Mouse (Mus musculus) CD4-positive, CD25-positive, alpha-beta regulatory T cell, adult 4 months (primary cell): ENCODE data around the gene Ptprj. TPM values are rescaled to one million over a fixed set of nuclear protein-coding genes. Genes with fewer than 3 reads are reported as not detected.
"Not testable (repeated sequence)": the region's sequence is repeated elsewhere in the genome, so short reads cannot be mapped to it uniquely, and the experiment has no call there.

Source experiments
- ATAC-seq: one replicate; pipeline ENCODE4 v1.8.0; 2017
- polyA plus RNA-seq, 2 experiments: library from polyadenylated mRNA; unstranded; fragments of 100-300 nt; shearing (Covaris generic); gene quantifications; one replicate each; pipeline ENCODE4 v1.2.1; 2017

Ptprj gene
- polyA plus RNA-seq, 2 experiments from 2014 or later, result 5.2 to 7.0 TPM

DNA sequence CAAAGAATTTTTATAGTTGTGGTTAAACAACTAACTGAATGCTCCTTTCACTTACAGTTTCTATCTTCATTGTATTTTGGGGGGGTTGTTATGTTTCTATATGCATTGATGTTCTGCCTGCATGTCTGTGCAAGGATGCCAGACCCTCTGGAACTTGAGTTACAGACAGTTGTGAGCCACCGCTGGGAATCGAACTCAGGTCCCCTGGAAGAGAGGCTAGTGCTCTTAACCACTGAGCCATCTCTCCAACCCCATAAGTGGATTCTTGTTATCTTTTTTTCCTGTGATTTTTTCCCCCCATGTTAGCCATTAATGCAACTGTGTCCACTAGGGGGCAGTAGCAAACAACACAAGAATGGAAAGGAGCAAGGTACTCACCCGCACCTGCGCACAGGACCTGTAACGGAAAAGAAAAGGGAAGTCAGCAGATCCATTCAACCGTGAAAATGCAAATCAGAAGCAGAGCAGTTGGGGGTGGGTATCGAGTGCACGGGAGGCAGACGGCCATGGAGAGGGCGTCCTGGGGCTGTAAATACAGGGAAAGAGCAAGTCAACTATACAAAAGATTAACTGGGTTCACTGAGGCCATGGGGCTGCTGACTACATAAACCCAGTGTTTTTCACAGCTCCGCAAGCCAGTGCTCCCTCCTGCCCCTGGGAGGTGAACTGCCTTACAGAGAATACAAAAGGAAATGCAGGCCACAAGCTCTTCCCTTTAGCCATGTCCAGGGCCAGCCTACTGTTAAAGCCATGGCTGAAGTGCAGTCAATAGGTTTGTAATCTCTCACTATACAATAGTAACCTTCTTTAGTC lies 105.6 kb downstream of the Ptprj start:
- ATAC-seq, result peak; percentile 97

DNA sequence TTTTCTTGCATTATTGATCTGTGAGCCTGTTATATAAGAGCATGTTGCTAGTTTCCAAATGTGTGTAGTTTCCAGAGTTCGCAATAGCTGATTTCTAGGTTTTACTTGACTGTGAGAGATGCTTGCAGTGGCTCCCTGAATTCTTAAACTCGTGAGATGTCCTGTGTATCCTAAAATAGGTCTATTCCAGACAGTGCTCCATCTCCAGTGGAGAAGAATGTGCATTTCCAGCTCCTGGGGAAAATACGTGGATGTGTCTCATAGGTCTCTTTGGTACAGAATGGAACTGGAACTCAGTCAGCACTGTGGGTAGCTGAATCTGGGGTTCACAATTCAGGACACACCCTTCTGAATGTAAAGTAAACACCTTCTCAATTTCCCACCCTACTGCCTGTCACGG lies 107.7 kb downstream of the Ptprj start:
- ATAC-seq, result no peak

DNA sequence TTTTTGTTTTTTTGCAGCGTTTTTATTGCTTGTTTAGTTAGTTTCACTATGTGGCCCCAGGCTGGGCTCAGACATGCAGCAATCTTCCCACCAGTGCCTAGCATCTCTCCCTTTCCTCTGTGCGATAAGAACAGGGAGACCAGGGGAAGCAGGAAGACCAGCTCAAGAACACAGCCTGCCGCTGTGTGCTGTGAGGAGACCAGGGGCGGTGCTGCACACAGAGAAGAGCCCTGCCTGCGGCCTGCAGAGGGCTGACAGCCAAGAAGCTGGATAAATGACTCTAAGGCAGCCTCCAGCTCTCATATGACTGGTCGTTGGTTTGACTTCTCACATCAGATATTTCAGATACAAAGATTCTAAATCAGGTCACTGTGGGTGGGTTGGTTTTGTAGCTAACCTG lies 110.3 kb downstream of the Ptprj start:
- ATAC-seq, result no peak

DNA sequence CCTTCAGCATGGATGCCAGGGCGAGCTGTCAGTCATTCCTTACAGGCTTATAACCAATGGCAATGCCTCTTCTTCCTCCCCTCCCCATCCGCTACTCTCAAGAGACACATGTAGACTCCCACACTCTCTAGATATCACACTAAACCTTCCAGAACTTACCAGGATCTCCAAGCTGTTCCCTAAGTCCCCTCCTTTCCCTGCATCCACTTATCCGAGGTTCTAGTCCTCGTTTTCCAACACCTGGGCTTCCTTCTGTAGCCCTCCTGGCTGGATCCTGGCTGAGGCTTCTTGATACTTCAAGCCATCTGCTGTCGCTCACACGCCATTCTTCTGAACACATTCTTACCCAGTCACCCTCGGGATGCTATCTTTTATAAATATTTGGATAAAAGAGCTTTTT lies 114.0 kb downstream of the Ptprj start:
- ATAC-seq, result no peak

DNA sequence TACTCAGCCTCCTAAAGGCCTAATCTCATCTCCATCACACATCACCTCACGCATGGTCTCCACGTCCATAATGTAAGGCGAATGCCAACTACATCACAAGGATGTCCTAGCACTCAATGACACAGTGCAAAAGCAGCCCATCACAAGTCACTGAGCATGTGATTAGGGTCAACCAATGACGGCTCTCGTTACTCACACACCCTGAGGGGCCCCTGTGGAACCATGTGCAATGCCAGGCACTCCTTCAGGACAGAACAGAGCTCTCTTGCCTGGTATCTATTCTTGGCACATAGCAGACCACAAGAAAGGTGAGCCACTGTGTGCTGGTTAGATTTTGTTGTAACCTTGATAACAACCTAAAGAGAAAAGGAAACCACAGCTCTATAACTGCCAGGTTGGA lies 116.7 kb downstream of the Ptprj start:
- no peak for ATAC-seq

DNA sequence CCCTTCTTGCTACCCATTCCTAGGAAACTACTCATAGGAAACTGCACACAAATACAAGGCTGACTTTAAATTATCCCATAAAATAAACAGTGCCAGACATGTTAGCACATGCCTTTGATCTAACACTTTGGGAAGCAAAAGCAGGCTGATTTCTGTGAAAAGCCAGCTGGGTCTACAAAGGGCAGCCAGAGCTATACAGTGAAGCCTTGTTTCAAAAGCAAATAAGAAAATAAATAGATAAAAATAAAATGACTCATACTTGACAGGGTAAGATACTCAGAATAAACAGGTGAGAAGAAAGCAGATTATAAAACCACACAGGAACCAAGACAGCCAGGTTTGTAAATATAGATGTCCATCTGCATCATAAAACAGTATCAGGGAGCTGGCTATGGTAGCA lies 118.2 kb downstream of the Ptprj start:
- ATAC-seq, result no peak

DNA sequence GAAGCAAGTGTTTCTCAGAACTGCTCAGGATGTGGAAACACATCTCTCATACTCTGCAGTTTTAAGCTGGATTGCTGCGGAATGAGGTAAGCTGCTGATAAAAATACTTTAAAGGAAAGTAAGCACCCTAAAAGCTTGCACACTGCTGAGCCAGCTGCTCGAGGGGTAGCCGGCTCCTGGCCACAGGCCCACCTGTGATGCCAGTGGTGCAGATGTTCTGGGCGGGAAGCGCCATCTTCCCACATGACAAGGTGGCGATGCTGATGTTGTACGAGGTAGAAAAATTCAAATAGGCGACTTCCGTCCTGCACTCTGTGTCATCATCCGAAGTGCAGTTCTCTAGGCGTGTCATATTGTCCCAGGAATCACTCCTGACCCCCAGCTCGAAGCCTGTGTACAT lies 122.5 kb downstream of the Ptprj start:
- ATAC-seq, result no peak

DNA sequence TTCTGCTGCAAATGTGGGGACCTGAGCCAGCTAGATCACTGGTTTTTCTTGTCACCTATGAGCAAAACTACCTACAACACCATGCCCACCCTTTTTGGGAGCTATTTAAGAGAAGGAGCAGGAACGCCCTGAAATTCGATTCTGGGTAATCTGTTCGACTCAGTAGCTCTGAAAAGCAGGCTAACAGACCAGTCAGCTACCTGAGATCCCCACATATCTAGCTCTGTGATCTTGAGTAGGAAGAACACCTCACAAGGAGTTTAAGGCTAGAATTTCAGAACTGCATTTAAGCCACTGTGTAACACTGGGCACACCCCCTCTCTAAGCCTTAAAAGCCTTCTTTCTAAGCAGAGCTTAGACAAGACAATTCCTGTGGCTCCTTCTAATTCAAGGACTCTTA lies 128.1 kb downstream of the Ptprj start:
- no peak for ATAC-seq

DNA sequence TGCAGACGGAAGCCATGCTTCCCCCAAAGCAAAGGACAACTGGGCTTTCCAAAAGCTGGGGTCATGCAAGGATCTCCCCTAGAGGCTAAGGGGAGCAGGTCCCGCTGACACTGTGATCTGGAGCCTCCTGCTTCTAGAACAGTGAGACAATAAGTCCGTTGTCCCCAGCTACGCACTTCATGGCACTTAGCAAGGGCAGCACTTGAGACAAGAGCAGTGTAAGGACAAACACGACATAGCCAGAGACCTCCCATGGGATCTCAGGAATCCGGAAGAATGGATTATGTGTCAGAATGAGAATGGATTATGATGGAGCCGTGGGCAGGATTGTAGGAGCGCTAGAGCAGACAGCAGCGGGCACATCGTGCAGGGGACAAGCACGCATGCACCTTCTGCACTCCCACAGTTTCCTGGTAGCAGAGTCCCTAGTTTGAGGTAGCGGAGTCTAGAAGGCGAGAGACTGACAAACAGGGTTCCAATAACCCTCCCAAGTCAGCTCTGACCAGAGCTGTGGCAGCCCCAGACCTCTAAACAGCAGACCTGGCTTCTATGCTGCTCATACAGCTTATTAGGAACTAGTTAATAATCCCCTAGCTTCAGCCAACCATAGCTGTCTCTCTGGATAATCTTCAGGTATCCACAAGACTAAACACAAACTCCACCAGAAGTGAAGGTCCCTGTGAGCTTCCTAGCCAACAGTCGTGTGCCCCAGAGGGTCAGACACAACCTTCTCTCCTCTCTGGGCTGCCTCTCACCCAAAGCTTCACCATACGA lies 131.3 kb downstream of the Ptprj start:
- ATAC-seq, result no peak

DNA sequence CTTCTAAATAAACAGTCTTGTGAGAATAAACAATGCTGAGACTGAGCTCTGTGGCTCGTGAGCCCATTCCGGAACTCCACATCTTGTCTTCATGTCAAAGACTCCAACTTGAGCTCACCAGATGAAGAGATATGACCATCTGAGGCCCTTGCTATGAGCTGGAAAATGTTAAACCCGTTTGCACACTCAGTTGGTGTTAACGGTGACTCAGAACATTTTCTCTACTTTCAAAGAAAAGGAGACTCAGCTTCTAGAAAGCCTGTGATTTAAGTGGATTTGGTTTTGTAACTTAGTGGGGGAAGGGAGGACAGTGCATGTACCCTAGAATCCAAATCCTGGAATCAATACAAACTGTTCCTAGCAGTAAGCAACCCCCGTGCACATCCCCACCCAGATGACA lies 136.6 kb downstream of the Ptprj start:
- ATAC-seq, result no peak

DNA sequence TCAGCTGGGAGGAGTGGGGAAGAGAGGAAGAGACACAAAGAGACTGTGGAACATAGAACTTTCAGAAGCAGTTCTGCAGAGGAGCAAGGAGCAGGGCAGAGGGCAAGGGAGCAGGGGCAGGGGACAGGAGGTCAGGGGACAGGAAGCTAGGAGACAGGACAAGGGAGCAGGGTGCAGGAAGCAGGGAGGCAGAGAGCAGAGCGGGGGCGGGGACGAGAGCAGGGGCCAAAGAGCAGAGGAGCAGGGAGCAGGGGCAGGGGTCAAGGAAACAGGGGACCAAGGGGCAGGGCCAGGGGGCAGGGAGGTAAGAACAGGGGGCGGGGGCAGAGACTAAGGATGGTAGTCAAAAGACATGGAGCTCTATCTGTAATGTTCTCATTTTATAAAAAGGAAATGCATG lies 138.6 kb downstream of the Ptprj start:
- not testable (repeated sequence) for ATAC-seq

DNA sequence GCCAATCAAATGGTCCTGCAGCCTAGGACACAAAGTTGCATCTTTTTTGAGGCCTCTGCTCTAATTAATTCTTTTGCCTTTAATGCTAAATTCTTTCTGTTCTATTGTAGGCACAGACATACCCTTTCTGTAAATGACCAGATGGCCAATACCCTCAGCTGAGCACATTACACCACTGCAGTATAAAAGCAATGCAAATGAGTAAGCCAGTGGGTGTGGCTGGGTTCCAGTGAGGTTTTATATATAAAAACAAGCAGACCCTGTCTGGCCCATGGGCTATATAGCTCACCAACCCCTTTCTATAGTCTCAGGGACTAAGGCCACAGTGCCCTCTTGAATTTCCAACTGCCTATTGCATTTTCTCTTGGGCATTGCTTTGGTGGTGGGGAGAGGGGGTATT lies 140.3 kb downstream of the Ptprj start:
- not testable (repeated sequence) for ATAC-seq

DNA sequence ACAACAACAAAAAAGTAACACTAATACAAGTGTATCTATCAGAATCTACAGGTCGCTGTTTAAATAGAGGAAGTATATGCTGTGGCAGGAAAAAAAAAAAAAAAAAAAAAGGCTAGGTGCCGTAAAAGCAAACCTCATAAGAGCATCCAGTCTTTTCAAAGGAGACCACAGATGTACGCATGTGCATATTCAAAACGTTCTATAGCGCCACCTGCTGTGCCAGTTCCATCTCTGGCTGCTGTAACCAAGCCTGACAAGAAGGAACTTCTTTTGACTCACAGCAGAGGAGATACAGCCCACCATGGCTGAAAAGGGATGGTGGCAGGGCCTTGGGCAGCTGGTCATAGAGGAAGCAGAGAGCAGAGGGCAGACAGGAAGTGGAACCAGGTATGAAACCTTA lies 143.0 kb downstream of the Ptprj start:
- ATAC-seq, result not testable (repeated sequence)

- ATAC-seq, result not testable (repeated sequence)
Observed at GRCm38 (mm10) chr2:90429782-90430181, 150.7 kb downstream of the Ptprj start.

DNA sequence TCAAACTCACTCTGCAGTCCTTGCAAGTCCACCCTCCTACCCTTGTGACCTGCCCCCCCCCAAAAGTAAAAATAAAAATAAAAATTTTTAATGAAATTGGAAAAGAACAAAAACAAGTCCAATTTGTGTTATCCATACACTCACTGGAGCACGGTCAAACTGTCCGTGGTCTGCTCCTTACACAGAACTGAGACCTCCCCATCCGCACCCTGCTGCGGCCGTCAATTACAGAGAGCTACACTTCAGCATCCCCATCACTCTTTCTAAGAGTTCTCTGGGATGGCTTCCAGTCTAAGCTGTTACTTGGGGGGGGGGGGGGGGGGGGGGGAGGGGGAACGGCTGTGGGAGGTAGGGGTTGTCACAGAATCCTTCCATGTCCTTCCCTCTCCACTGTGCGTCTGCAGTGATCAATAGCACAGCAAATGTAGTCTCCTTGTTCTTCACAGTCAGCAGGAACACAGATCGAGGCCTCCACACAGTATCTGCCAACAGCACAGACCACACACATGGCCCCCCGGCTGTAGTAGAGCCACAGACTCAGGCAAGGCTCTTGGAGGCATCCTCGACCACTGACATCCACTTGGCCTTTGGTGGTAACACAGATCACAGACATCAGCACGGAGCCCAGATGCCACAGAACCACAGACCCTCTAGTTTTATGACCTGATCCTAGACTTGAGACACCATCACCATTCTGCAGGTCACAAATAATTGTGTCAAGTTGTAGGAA lies 151.3 kb downstream of the Ptprj start:
- ATAC-seq, result not testable (repeated sequence)

- not testable (repeated sequence) for ATAC-seq
Observed at GRCm38 (mm10) chr2:90424937-90425336, 155.5 kb downstream of the Ptprj start.

DNA sequence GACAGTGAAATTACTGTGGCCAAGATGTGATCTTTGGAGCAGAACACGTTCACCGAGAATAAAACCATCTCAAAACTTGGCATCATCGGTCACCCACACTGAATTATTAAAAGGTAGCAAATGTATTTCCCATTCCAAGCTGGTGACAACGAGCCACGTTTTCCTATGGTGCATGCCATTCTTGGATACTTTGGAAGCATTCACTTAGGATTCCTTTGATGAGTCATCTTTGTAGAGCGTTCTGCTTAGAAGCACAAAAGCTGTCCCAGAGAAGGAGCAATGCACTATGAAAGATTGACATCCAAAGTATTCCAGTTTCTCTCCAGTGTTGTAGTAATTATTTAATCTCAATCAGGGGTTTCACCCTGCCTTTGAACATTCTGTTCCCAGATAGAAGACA lies 158.2 kb downstream of the Ptprj start:
- not testable (repeated sequence) for ATAC-seq

DNA sequence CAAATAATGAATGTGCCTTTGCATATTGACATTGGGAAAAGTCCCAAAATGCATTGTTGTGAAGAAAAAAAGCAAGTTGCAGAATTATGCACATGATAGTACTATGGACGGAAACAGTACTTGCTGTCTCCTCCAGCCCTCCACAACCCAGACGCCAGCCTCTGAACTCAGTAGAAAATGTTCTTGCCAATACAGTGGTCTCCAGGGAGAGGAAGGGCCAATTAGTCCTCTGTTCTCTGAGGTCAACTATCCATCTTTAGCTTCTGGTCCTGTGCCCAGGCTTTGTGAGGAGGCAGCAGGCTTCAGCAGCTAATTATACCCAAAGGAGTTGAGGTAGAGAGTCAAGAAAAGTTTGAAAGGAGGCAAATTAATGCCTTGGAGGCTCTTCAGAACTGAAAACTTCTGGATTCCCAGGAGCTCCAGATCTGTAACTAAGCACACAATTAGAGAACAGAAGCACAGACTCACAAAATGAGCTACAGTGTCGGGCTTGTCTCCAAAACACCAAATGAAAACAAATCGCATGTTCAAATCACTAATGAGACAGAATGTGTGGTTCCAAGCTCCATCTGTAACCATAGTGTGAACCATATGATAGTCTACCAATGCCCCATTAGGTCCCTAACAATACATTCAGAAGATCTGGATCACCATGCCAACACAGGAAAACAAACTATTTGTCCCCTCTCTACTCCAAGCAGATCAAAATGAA lies 166.2 kb downstream of the Ptprj start:
- not testable (repeated sequence) for ATAC-seq

DNA sequence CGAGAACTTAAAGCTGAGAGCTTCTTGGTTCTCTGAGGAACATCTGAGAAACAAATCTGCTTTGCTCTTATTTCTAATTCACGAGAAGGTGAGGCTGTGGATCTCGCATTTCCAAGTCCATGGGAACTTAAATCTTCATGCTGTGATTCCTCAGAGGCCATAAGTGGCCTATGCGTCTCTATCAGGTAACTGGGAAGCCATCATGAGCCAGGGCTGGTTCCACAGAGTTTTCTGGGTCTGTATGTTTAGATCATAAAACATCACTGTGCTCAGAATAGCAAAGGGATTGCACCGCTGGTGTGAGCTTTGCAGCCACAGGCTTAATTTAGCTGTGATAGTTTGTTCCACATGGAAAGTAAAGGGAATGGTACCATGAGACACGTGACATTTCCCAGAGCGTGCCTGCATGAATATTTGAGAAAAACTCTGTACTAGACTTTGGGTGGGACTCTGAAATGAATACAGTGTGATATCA lies 181.8 kb downstream of the Ptprj start, which contains the start of gene Olfr1274-ps:
Gene Olfr1274-ps, plus strand, starts transcription at position 51 of the 475 bp plus-strand sequence.
- not testable (repeated sequence) for ATAC-seq
